Mouse (Mus musculus) ES-E14 (cell line): ENCODE data around the gene Tmem185b.

ENCODE experiments used
- CHD2 ChIP-seq: IDR thresholded peaks from 2 replicates; pipeline ENCODE4 v1.6.1; 2014; ENCODE audit warnings: mild to moderate bottlenecking, low read depth, low read length, inconsistent platforms
- ZC3H11A ChIP-seq: IDR thresholded peaks from 2 replicates; pipeline ENCODE4 v1.6.1; 2012; ENCODE audit warnings: low read depth, mild to moderate bottlenecking, inconsistent platforms, low read length, borderline replicate concordance
- ZNF384 ChIP-seq: IDR thresholded peaks from 2 replicates; pipeline ENCODE4 v1.6.1; 2012; ENCODE audit warnings: low read depth, low read length, inconsistent platforms

DNA sequence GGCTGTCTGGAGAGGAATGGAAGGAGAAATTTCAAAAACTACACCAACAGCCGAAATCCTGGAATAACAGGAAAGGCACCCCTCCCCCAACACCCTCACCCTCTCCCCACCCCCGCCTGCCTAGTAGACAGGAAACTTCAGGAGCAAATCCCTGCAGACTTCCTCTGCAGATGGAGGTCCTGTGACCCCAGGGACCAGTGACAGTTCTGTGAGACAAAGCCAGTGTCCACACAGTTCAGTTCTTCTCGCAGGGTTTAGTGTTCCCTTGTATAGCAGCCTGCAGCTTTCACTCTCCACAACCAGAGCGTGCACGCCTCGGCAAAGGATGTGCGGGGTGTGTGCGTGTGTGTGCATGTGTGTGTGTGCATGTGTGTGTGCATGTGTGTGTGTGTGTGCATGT lies 15.1 kb upstream of the Tmem185b start:
- TF ChIP-seq ZNF384 (no peak), CHD2 (no peak), ZC3H11A (no peak)
